Mouse (Mus musculus) liver, postnatal 0 days (tissue): Measurements from ENCODE around the gene Hoxb9.

Source experiments
- CTCF ChIP-seq: sonication (generic); IDR thresholded peaks from 2 replicates; pipeline ENCODE4 v1.5.1; 2016; ENCODE audit warnings: antibody characterized with exemption, low read depth
- EP300 ChIP-seq: IDR thresholded peaks from 2 replicates; pipeline ENCODE4 v1.6.1; 2016; ENCODE audit warnings: antibody characterized with exemption, low read depth, mild to moderate bottlenecking

GRCm38 (mm10) chr11:96318368-96319070, 47.3 kb downstream of the Hoxb9 start:
- TF ChIP-seq CTCF (no peak), EP300 (no peak)
